Mouse (Mus musculus): ENCODE data around the gene Plppr2. TPM values are rescaled to one million over a fixed set of nuclear protein-coding genes. Genes with fewer than 3 reads are reported as not detected.

Gene Plppr2
- polyA plus RNA-seq, 1 experiment from 2014 or later, result 2.7 TPM

DNA sequence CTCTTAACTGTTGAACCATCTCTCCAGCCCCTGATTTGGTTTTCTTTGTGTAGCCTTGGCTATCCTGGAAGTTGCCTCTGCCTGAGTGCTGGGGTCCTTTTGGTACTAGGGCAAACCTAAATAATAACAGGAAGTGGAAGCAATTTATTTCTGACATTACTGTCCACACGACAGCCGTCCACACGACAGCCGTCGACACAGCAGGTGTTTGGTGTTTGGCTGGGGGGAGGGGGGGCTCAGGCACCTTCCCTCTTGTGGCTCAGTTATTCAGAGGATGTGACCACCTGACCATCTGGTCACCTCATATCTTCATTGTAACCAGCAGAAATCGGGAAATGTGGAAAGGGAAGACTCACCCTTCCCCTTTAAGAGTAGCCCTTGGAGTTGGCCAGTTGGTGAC lies 32.0 kb downstream of the Plppr2 start:
- DNase-seq (ENCODE audit: low spot score) (no peak), ATAC-seq (ENCODE audit: low FRiP score, low TSS enrichment) (no peak)
- Histone ChIP-seq H3K27me3 (ENCODE audit: control insufficient read depth, insufficient read depth, low read length) (no peaks in the 10 kb centered on the region), H3K4me2 (replicated peaks; ENCODE audit: low read depth) (no peak overlapping the region), H3K27ac (replicated peaks) (no peak overlapping the region), H3K4me1 (replicated peaks; ENCODE audit: control insufficient read depth, insufficient read depth) (no peaks in the 10 kb centered on the region), H3K9me3 (ENCODE audit: control insufficient read depth, low read length) (no peaks in the 10 kb centered on the region), H3K36me3 (ENCODE audit: control insufficient read depth, insufficient read depth, low read length) (no peaks in the 10 kb centered on the region), H3K9ac (ENCODE audit: low read length) (no peak overlapping the region), H3K4me3 (ENCODE audit: low read depth, low read length) (no peak overlapping the region)
- TF ChIP-seq EP300 (optimal IDR thresholded peaks at IDR 0.05) (no peak), CTCF (IDR thresholded peaks at IDR 0.05; ENCODE audit: low read depth) (no peak)
- 33% methylated on average over 6 of the region's 6 CpGs for WGBS

DNA sequence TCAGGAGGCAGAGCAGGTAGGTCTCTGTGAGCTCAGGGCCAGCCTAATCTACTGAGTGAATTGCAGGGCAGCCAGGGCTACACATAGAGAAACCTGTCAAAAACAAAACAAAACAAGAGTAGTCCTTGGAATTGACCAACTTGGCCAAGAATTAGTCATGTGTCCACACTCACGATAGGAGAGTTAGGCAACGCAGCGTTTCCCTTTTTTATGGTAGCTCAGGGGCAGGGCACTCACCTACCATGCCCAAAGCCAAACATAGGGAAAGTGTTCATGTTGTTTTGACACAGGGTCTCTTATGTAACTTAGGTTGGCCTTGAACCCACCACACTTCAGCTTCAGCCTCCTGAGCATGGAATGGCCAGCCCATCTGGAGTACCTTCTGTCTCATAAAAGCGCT lies 32.5 kb downstream of the Plppr2 start:
- WGBS, result 85% methylated on average over 4 of the region's 4 CpGs
- Histone ChIP-seq H3K27ac (replicated peaks) (no peak overlapping the region), H3K4me1 (replicated peaks; ENCODE audit: control insufficient read depth, insufficient read depth) (no peaks in the 10 kb centered on the region), H3K9me3 (ENCODE audit: control insufficient read depth, low read length) (no peaks in the 10 kb centered on the region), H3K27me3 (ENCODE audit: control insufficient read depth, insufficient read depth, low read length) (no peaks in the 10 kb centered on the region), H3K36me3 (ENCODE audit: control insufficient read depth, insufficient read depth, low read length) (no peaks in the 10 kb centered on the region), H3K4me3 (ENCODE audit: low read depth, low read length) (no peak overlapping the region), H3K9ac (ENCODE audit: low read length) (no peak overlapping the region), H3K4me2 (replicated peaks; ENCODE audit: low read depth) (no peak overlapping the region)
- TF ChIP-seq EP300 (optimal IDR thresholded peaks at IDR 0.05) (no peak), CTCF (IDR thresholded peaks at IDR 0.05; ENCODE audit: low read depth) (no peak)
- ATAC-seq (ENCODE audit: low FRiP score, low TSS enrichment) (no peak), DNase-seq (ENCODE audit: low spot score) (no peak)

DNA sequence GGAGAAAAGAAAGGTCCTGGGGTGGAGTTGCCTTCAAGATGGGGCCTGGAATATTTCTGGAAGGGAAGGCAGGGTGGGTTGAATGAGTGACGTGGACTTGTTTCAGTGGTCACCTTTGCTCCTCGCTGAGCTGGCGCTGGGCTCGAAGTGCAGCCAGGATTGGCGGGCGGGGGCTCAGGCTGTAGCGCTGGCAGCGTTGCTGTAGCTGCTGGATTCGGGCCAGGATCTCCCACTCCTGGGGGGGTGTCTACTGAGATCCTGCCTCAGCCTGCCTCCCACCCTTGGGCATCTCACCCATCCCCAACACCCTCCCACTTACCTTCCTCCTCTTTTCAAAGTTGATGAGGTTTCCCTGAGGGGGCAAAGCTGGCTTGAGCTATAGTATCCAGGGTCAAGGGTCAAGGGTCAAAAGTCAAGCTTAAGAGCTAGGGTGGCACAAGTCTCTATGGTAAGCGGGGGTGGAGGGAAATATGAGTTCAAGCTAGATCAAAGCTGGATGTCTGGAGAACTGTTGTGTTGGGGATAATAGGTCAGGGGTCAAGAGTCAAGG lies 39.9 kb downstream of the Plppr2 start:
- WGBS, result 81% methylated on average over 9 of the region's 10 CpGs
- no peak for ATAC-seq (ENCODE audit: low FRiP score, low TSS enrichment)
- H3K4me1 ChIP-seq (replicated peaks; ENCODE audit: control insufficient read depth, insufficient read depth), result no peaks in the 10 kb centered on the region

DNA sequence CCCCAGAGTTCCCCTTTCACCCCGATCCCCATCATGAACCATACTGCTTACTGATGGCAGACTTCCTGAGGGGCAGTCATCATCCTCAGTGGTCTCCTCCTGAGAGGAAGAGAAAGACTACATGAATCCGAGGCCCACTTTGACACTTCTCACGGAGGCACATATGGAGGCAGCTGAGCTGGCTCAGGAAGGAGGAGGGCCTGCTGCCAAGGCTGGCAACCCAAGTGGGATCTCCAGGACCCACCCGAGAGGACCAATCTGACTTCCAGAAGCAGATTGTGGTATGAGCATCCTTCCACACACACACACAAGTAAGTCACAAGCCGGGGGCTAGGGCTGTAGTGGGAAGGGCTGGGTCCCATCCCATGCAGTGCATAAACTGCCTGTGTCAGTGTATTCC lies 40.5 kb downstream of the Plppr2 start:
- no peak for TF ChIP-seq CTCF (IDR thresholded peaks at IDR 0.05; ENCODE audit: low read depth)
- no peaks in the 10 kb centered on the region for H3K9me3 ChIP-seq (ENCODE audit: control insufficient read depth, low read length)
- H3K4me1 ChIP-seq (replicated peaks; ENCODE audit: control insufficient read depth, insufficient read depth), result no peaks in the 10 kb centered on the region
- no peak overlapping the region for H3K9ac ChIP-seq (ENCODE audit: low read length)
- no peak overlapping the region for H3K4me3 ChIP-seq (ENCODE audit: low read depth, low read length)
- H3K27me3 ChIP-seq (ENCODE audit: control insufficient read depth, insufficient read depth, low read length), result no peaks in the 10 kb centered on the region
- WGBS, result 76% methylated on average over 5 of the region's 5 CpGs
- no peak overlapping the region for H3K27ac ChIP-seq (replicated peaks)
- no peaks in the 10 kb centered on the region for H3K36me3 ChIP-seq (ENCODE audit: control insufficient read depth, insufficient read depth, low read length)
- no peak overlapping the region for H3K4me2 ChIP-seq (replicated peaks; ENCODE audit: low read depth)
- no peak for DNase-seq (ENCODE audit: low spot score)
- no peak for ATAC-seq (ENCODE audit: low FRiP score, low TSS enrichment)

More for the DNA sequence above, 39.9 kb downstream of the Plppr2 start:
- Histone ChIP-seq H3K9ac (ENCODE audit: low read length) (no peak overlapping the region), H3K27ac (replicated peaks) (no peak overlapping the region), H3K27me3 (ENCODE audit: control insufficient read depth, insufficient read depth, low read length) (no peaks in the 10 kb centered on the region), H3K4me3 (ENCODE audit: low read depth, low read length) (no peak overlapping the region), H3K9me3 (ENCODE audit: control insufficient read depth, low read length) (no peaks in the 10 kb centered on the region), H3K4me2 (replicated peaks; ENCODE audit: low read depth) (no peak overlapping the region), H3K36me3 (ENCODE audit: control insufficient read depth, insufficient read depth, low read length) (no peaks in the 10 kb centered on the region)
- DNase-seq (ENCODE audit: low spot score), result no peak
- no peak for TF ChIP-seq EP300 (optimal IDR thresholded peaks at IDR 0.05)
- no peak for TF ChIP-seq CTCF (IDR thresholded peaks at IDR 0.05; ENCODE audit: low read depth)

DNA sequence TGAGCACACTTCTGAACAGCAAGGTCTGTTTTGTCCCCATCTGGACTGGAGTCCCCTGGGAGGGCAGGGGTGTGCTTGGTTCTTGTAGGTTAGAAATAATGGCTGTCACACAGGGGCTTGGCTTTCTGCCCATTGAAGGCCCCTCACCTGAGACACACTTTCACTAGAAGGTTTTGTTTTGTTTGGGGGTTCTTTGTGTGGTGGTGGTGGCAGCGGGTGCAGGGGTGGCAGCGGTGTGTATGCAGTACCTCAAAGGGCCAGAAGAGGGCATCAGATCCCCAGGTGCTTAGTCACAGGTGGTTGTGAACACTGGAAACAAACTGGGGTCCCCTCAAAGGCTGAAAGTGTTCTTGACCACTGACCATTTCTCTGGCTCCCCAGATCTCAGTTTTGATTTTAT lies 41.1 kb downstream of the Plppr2 start:
- Histone ChIP-seq H3K4me3 (ENCODE audit: low read depth, low read length) (no peak overlapping the region), H3K4me2 (replicated peaks; ENCODE audit: low read depth) (no peak overlapping the region), H3K27ac (replicated peaks) (no peak overlapping the region), H3K9ac (ENCODE audit: low read length) (no peak overlapping the region), H3K36me3 (ENCODE audit: control insufficient read depth, insufficient read depth, low read length) (no peaks in the 10 kb centered on the region), H3K9me3 (ENCODE audit: control insufficient read depth, low read length) (no peaks in the 10 kb centered on the region), H3K4me1 (replicated peaks; ENCODE audit: control insufficient read depth, insufficient read depth) (no peaks in the 10 kb centered on the region), H3K27me3 (ENCODE audit: control insufficient read depth, insufficient read depth, low read length) (no peaks in the 10 kb centered on the region)
- WGBS, result 26% methylated on average over 2 of the region's 2 CpGs
- DNase-seq (ENCODE audit: low spot score) (peak; percentile 38), ATAC-seq (ENCODE audit: low FRiP score, low TSS enrichment) (no peak)
- TF ChIP-seq EP300 (optimal IDR thresholded peaks at IDR 0.05) (no peak), CTCF (IDR thresholded peaks at IDR 0.05; ENCODE audit: low read depth) (peak; percentile 74)

DNA sequence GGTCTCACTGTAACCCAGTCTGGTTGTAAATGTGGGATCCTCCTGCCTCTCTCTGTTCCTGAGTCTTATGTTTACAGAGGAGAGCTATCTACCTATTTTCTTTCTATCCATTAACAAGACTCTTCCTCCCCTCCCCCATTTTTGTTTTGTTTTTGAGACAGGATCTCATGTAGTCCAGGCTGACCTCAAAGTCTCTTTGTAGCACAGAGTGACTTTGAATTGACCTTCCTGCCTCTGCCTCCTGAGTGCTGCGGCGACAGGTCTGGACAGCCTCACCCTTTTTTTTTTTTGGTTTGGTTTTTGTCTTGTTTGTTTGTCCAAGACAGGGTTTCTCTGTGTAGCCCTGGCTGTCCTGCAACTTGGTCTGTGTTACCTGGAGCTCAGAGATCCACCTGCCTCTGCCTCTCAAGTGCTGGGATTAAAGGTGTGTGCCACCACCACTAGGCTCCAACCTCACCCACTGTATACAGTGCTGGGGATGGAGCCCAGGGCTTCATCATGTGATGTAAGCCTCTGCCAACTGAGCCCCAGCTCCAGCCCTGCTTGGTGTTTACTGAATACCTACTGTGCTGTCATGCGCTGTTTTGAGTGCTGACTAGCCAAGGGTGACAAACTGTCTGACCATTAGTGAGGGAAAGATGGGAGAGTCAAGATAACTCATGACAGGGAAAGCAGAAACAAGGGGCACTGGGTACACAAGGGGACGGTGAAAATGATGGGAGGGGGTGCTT lies 41.7 kb downstream of the Plppr2 start:
- no peaks in the 10 kb centered on the region for H3K4me1 ChIP-seq (replicated peaks; ENCODE audit: control insufficient read depth, insufficient read depth)
- WGBS, result 86% methylated on average over 4 of the region's 4 CpGs
- no peak overlapping the region for H3K27ac ChIP-seq (replicated peaks)
- H3K4me2 ChIP-seq (replicated peaks; ENCODE audit: low read depth), result no peak overlapping the region
- no peak overlapping the region for H3K4me3 ChIP-seq (ENCODE audit: low read depth, low read length)
- no peaks in the 10 kb centered on the region for H3K9me3 ChIP-seq (ENCODE audit: control insufficient read depth, low read length)
- H3K27me3 ChIP-seq (ENCODE audit: control insufficient read depth, insufficient read depth, low read length), result no peaks in the 10 kb centered on the region
- H3K36me3 ChIP-seq (ENCODE audit: control insufficient read depth, insufficient read depth, low read length), result no peaks in the 10 kb centered on the region
- TF ChIP-seq CTCF (IDR thresholded peaks at IDR 0.05; ENCODE audit: low read depth) (no peak), EP300 (optimal IDR thresholded peaks at IDR 0.05) (no peak)
- DNase-seq (ENCODE audit: low spot score) (no peak), ATAC-seq (ENCODE audit: low FRiP score, low TSS enrichment) (no peak)
- H3K9ac ChIP-seq (ENCODE audit: low read length), result no peak overlapping the region
